Mouse (Mus musculus) left cerebral cortex, postnatal 4 days (tissue): ENCODE data around the gene Sympk. TPM values are rescaled to one million over a fixed set of nuclear protein-coding genes. Genes with fewer than 3 reads are reported as not detected.
A peak's percentile ranks its signal among the peaks of the same experiment; 100 is the strongest.

ENCODE experiments used
- DNase-seq: peaks from one replicate; pipeline ENCODE4 v3.0.0-alpha.2; 2022
- intact Hi-C: fragments of 180-260 bp; cut with DNase I; formaldehyde crosslinking; loops from one replicate; pipeline ENCODE4 v1.15.1; 2025
- total RNA-seq, 2 experiments: library from RNA; stranded (reverse); gene quantifications; 2 replicates each; pipeline ENCODE4 v1.2.3; 2021

Gene Sympk
- total RNA-seq, 2 experiments from 2014 or later = 87.1 to 96.8 TPM

GRCm38 (mm10) chr7:19077761-19078160 is 53.6 kb downstream of the Sympk start:
- DNase-seq = no peak
- intact Hi-C loops = no loop called here

DNA sequence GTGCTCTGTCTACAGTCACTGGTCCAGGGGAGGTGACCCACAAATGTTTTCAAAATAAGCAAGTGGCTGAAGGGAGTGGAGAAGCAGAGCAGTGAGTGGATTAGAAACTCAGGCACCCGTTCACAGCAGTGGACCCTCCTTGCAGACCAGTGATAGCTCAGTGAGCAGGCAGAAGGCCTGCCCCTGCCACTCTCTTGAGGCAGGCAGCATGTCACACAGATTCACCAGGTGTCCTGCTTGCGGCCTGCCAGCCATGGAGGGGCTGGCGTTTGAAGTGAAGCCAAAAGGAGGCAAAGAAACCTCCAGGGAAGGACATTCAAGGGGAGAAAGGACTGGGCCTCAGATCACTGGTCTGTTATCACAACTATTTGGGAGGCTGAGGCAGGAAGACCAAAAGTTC is 54.6 kb downstream of the Sympk start:
- no peak for DNase-seq
- intact Hi-C loops = no loop called here

DNA sequence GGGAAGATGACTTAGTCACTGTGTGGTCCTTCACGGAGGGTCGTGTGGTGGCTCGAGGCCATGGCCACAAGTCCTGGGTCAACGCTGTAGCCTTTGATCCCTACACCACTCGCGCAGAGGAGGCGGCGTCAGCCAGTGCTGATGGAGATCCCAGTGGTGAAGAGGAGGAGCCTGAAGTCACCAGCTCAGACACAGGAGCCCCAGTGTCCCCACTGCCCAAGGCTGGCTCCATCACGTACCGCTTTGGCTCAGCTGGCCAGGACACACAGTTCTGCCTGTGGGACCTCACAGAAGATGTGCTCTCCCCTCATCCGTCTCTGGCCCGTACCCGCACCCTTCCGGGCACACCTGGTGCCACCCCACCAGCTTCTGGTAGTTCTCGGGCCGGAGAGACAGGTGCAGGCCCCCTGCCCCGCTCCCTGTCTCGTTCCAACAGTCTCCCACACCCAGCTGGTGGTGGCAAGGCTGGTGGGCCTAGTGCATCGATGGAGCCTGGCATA is 56.3 kb downstream of the Sympk start:
- no peak for DNase-seq
- intact Hi-C loops = no loop called here

GRCm38 (mm10) chr7:19082171-19082570 is 58.0 kb downstream of the Sympk start:
- no peak for DNase-seq
- intact Hi-C loops = no loop called here

GRCm38 (mm10) chr7:19083096-19083495 is 58.9 kb downstream of the Sympk start:
- DNase-seq = no peak
- intact Hi-C loops = no loop called here

DNA sequence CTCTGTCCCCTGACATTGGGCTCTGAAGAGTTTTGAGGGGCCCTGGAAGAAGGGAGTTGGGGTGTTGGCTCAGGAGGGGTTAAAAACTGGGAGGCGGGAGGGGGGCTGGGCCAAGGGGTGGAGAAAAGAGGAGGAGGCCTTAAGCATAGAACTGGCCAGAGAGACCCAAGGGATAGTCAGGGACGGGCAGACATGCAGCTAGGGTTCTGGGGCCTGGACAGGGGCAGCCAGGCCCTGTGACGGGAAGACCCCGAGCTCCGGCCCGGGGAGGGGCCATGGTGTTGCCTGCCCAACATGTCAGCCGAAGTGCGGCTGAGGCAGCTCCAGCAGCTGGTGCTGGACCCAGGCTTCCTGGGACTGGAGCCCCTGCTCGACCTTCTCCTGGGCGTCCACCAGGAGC is 59.5 kb downstream of the Sympk start, which contains the start of gene Dmpk:
Gene Dmpk (plus strand): TSS at position 149 of the 400 bp plus-strand sequence.
- intact Hi-C loops = no loop called here
- no peak for DNase-seq

DNA sequence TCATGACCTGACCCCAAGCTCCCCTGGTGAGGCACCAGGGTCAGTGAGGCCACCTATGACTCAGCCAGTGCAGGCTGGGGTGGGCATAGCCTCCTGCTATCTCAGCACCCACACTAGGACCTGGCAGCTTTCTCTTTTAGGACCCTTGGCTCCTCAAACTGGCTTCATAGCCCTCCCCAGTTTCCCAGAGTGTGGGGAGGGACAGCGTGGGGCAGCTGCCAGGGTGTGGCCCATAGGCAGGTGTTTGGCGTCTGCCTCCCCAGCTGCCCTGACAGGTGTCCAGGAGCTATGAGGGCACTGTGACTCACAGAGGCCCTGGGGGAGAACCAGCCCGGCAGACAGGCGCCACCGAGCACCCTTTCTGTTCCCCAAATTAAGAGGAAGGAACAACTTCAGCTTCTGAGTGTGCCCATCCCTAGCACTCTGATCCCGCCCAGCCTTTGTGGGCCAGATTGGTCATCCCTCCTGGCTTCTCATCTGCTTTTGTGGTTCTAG is 60.1 kb downstream of the Sympk start:
- DNase-seq = no peak
- intact Hi-C loops = no loop called here

DNA sequence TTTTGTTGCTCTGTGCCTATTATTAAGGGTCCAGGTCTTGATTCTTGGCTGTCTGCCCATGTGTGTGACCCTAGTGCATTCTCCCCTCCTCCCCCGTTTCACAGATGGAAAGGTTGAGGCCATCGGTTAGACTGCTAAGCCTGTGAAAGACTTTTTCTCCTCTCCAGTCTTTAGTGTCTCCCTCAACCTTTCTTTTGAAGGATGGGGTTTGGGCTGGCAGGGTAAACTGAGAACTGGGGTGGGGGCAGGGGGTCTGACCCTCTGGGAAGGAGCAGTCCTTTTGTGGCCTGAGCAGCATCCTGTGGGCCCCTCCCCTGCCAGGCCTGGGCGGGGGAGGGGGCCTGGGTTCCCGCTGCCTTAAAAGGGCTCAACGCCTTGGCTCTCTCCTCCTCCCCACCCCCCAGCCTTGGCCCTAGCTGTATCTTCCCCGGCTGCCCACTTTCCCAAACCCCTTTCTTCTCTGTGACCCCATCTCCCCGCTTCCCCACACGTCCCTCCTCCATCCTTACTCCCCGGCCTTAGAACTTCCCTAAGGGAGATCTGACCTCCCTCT is 60.8 kb downstream of the Sympk start:
- intact Hi-C loops = no loop called here
- DNase-seq = no peak

DNA sequence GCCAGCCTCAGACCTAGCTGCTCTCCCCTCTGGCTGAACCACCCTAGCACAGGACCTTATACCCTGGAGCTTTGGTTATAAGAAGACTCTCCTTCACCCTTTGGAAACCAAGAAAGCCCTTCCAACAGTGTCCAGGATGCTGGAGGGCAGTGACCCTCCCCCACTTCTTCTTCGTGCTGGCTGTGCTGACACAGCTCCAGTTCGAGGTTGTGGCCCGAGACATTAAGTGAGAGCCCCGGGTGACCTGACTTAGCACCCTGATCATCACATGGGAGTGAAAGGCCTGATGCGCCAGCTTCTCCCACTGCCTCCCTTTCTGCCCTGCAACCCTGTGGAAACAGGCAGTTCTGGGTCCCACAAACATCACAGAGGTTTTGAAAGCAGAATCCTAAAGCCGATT is 61.3 kb downstream of the Sympk start:
- intact Hi-C loops = no loop called here

GRCm38 (mm10) chr7:19086042-19086441 is 61.9 kb downstream of the Sympk start:
- intact Hi-C loops = no loop called here
- no peak for DNase-seq

More for the DNA sequence above, 61.3 kb downstream of the Sympk start:
- no peak for DNase-seq

GRCm38 (mm10) chr7:19086760-19087159 is 62.6 kb downstream of the Sympk start:
- no peak for DNase-seq
- intact Hi-C loops = no loop called here

GRCm38 (mm10) chr7:19088813-19089212 is 64.6 kb downstream of the Sympk start:
- peak; percentile 71 for DNase-seq
- intact Hi-C loops = no loop called here

DNA sequence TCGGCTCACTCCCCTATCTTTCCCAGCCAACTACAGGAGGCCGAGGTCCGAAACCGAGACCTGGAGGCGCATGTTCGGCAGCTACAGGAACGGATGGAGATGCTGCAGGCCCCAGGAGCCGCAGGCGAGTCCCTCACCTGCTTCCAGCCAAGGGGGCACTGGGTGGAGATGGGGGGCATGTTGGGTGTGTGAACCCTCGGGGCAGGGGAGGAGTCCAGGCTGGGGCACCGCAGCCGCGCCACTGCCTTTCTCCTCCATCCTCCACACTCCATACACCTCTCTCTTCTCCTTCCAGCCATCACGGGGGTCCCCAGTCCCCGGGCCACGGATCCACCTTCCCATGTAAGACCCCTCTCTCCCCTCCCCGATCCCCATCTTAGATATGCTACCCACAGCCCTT is 67.7 kb downstream of the Sympk start:
- DNase-seq = no peak
- intact Hi-C loops = no loop called here

DNA sequence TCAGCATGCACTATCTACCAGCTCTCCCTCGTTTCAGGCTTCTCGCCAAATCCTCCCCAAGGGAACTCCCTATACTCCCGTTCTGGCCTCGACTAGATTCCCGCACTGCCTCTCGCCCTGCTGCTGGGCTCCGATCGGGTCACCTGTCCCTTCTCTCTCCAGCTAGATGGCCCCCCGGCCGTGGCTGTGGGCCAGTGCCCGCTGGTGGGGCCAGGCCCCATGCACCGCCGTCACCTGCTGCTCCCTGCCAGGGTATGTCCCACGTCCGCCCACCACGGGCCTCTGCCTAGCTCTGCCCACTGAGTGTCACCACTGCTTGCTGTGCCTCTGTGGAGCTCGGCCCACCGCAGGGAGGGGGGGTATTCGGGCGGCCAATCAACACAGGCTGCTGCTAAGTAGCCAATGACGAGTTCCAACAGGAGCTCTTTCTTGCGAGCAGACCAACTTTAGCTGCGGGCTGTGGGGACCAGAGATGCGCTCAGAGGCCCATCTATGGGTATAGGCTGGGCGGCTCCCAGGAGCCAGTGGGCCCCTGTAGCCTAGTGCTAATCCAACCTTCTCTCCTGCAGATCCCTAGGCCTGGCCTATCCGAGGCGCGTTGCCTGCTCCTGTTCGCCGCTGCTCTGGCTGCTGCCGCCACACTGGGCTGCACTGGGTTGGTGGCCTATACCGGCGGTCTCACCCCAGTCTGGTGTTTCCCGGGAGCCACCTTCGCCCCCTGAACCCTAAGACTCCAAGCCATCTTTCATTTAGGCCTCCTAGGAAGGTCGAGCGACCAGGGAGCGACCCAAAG is 68.4 kb downstream of the Sympk start:
- intact Hi-C loops = no loop called here
- peak; percentile 70 for DNase-seq

- intact Hi-C loops = no loop called here
- peak; percentile 84 for DNase-seq
These were observed 69.0 kb downstream of the Sympk start for GRCm38 (mm10) chr7:19093174-19093521.

DNA sequence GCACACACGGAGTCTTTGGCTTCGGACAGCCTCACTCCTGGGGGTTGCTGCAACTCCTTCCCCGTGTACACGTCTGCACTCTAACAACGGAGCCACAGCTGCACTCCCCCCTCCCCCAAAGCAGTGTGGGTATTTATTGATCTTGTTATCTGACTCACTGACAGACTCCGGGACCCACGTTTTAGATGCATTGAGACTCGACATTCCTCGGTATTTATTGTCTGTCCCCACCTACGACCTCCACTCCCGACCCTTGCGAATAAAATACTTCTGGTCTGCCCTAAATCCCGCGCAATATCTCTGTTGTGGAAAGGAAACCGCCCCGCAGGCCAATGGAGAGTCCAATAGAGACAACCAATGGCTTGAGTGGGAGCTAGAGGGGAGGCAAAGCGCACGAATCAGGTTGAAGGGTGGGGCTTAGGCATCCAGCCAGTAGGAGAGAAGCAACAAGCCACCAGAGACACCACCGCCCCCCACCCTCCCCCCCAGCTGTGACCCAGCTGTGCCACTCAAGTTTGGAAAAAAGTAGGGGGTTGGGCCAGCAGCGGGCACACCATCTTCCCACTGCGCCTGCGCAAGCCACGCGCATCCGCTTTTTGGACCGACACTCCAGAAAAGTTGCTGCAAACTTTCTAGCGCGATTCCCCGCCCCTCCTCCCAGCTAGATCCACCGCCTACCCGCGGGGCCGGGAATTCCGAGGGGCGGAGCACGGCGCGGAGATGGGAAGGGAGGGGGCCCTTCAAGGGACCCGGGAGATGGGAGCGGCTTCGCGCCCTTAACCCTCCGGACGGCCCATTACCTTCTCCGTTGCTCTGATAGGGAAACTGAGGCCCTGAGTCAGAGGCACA is 69.6 kb downstream of the Sympk start:
- intact Hi-C loops = no loop called here
- peak; percentile 90 for DNase-seq

GRCm38 (mm10) chr7:19094471-19094825 is 70.3 kb downstream of the Sympk start, which contains the start of gene Six5:
Gene Six5, plus strand, starts transcription at chr7:19094594.
- peak; percentile 52 for DNase-seq
- intact Hi-C loops = no loop called here

- peak; percentile 48 for DNase-seq
- intact Hi-C loops = no loop called here
These were observed 70.9 kb downstream of the Sympk start for GRCm38 (mm10) chr7:19094826-19095750.

DNA sequence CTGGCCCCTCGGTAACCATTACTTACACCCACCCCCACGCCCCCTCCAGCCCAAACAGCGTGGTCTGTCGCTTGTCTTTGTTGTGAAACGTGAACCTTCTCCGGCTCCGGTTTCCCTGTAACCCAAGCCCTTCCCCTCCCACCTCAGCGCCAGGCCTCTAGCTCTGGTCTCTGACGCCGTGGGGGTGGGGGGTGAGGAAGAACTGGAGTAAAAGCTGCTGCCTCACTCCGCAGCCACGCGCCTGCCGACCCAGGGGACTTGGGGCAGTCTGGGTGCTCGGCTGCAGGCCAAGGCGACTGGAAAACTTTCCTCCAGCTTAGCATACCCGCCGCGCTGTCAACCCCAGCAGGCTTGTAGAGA is 71.6 kb downstream of the Sympk start:
- intact Hi-C loops = no loop called here
- peak; percentile 57 for DNase-seq

DNA sequence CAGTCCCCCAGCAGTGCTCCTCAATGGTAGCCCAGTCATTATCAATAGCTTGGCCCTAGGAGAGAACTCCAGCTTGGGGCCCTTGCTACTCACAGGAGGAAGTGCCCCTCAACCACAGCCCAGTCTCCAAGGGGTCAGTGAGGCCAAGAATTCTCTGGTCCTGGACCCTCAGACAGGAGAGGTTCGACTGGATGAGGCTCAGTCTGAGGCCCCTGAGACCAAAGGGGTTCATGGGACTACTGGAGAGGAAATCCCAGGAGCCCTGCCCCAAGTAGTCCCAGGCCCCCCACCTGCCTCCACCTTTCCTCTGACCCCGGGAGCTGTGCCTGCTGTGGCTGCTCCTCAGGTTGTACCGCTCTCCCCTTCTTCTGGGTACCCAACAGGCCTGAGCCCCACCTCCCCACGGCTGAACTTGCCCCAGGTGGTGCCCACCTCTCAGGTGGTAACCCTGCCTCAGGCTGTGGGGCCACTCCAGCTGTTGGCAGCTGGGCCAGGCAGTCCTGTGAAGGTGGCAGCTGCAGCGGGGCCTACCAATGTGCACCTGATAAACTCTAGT is 72.3 kb downstream of the Sympk start:
- intact Hi-C loops = no loop called here
- no peak for DNase-seq
